Mouse (Mus musculus) forebrain, embryonic 15.5 days (tissue): Measurements from ENCODE around the gene Wwtr1. TPM values are rescaled to one million over a fixed set of nuclear protein-coding genes. Genes with fewer than 3 reads are reported as not detected.

Experiments used
- ATAC-seq: fragments of 200-750 bp; cut with Nextera tagmentation; replicated peaks from 2 replicates; pipeline ENCODE4 v1.8.0; 2017; ENCODE audit warnings: mild to moderate bottlenecking, moderate TSS enrichment, moderate library complexity
- H3K27ac ChIP-seq: fragments of 300-500 bp; sonication (generic); replicated peaks from 2 replicates; pipeline ENCODE4 v1.5.1; 2015; ENCODE audit warnings: mild to moderate bottlenecking, inconsistent platforms
- H3K27me3 ChIP-seq: fragments of 300-500 bp; sonication (generic); 2 replicates; pipeline ENCODE4 v1.6.1; 2015; ENCODE audit warnings: inconsistent platforms
- H3K36me3 ChIP-seq: fragments of 300-500 bp; sonication (generic); 2 replicates; pipeline ENCODE4 v1.6.1; 2015; ENCODE audit warnings: mild to moderate bottlenecking, inconsistent platforms
- H3K4me1 ChIP-seq: fragments of 300-500 bp; sonication (generic); 2 replicates; pipeline ENCODE4 v1.6.1; 2015; ENCODE audit warnings: inconsistent platforms
- H3K4me2 ChIP-seq: fragments of 300-500 bp; sonication (generic); replicated peaks from 2 replicates; pipeline ENCODE4 v1.6.1; 2015; ENCODE audit warnings: mild to moderate bottlenecking, inconsistent platforms
- H3K4me3 ChIP-seq: fragments of 300-500 bp; sonication (generic); 2 replicates; pipeline ENCODE4 v1.5.1; 2015; ENCODE audit warnings: mild to moderate bottlenecking, inconsistent platforms
- H3K9ac ChIP-seq: fragments of 300-500 bp; sonication (generic); replicated peaks from 2 replicates; pipeline ENCODE4 v1.6.1; 2015; ENCODE audit warnings: mild to moderate bottlenecking, inconsistent platforms
- H3K9me3 ChIP-seq: fragments of 300-500 bp; sonication (generic); 2 replicates; pipeline ENCODE4 v1.6.1; 2016; ENCODE audit warnings: inconsistent platforms
- whole genome bisulfite sequencing: fragments of 180-500 bp; shearing (Covaris S2); methylation state at CpG from one replicate; pipeline ENCODE4 v1.1.7; 2015; ENCODE audit warnings: mixed read lengths; 5-methylcytosine and 5-hydroxymethylcytosine counted together
- polyA plus RNA-seq: library from polyadenylated mRNA; unstranded; fragments of >200 nt; fragmentation: Nextera tagmentation; extraction: Ambion mirVana; gene quantifications from 2 replicates; pipeline ENCODE4 v1.2.1, GENCODE M21; 2015

The Wwtr1 gene
- polyA plus RNA-seq: 10.7 TPM in 2 replicates

DNA sequence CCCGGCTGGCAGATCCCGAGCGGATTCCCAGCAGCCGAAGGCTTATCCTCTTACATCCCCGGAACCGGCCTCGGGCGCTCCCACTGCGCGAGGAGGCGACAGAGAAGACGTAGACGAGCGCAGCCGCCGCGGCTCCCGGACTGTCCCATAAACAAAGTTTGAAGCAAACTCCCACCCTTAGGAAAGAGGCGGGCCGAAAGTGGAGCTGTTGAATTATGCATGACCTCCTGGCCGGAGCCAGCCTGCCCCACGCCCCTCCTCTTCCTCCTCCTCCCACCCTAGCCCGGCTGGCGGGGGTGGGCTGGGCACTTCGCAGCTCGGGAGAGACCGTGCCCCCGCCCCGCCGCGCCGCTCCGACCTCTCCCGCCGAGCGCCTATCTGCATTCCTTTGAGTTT, at the start of gene Wwtr1:
TSS of gene Wwtr1 (minus strand) at position 251 of the 396 bp plus-strand sequence.
- ATAC-seq: peak; percentile 88
- peaks cover 9% of the 10 kb centered on the region for H3K4me1 ChIP-seq
- H3K27me3 ChIP-seq: no peaks in the 10 kb centered on the region
- H3K9ac ChIP-seq: peak within 1 kb of the TSS; percentile 63
- H3K36me3 ChIP-seq: no peaks in the 10 kb centered on the region
- H3K9me3 ChIP-seq: no peaks in the 10 kb centered on the region
- H3K4me3 ChIP-seq: peak within 1 kb of the TSS; percentile 53
- H3K27ac ChIP-seq: peak within 1 kb of the TSS; percentile 52
- 0% methylated on average over 36 of the region's 36 CpGs for WGBS
- H3K4me2 ChIP-seq: peak within 1 kb of the TSS; percentile 84

DNA sequence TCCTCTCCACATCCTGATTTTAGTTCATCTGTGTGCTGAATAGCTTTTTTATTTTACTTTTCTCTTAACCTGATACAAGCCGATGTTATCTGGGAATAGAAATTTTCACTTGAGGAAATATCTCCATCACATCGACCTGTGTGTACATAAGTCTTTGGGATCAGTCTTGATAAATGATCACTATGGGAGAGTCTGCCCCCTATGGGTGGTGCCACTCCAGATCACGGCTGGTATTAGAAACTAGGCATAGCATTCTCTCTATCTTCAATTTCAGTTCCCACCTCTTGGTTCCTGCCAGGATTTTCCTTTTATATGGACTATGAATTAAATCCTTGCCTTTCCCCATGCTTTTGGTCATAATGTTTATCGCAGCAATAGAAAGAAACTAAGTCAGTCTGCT, 44.0 kb upstream of the Wwtr1 start:
- no peak overlapping the region for H3K27ac ChIP-seq
- H3K4me3 ChIP-seq: no peak overlapping the region
- H3K27me3 ChIP-seq: no peaks in the 10 kb centered on the region
- no peaks in the 10 kb centered on the region for H3K9me3 ChIP-seq
- no peaks in the 10 kb centered on the region for H3K36me3 ChIP-seq
- H3K4me2 ChIP-seq: no peak overlapping the region
- H3K4me1 ChIP-seq: no peaks in the 10 kb centered on the region
- no peak for ATAC-seq
- H3K9ac ChIP-seq: no peak overlapping the region
- 77% methylated on average over 4 of the region's 4 CpGs for WGBS

DNA sequence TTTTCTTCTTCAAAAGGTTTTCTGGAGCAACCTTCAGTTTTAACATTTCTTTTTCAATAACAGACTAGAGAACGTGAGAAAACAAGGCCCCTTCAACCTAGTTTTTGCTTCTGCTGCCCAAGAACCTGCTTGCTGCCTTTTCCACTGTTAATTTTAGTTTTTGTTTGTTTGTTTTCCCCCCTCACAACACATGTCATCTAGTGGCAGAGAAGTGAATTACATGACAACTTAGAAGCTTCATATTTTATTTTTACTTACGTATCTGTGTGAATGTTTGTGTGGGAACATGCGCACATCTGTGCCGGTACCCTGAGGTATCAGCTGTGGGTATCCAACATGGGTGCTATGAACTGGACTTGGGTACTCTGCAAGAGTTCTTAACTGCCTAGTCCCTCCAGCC, 39.9 kb upstream of the Wwtr1 start:
- no peak overlapping the region for H3K9ac ChIP-seq
- no peak for ATAC-seq
- H3K36me3 ChIP-seq: no peaks in the 10 kb centered on the region
- no peaks in the 10 kb centered on the region for H3K27me3 ChIP-seq
- no peak overlapping the region for H3K27ac ChIP-seq
- no peaks in the 10 kb centered on the region for H3K4me1 ChIP-seq
- H3K4me3 ChIP-seq: no peak overlapping the region
- 91% methylated on average over 4 of the region's 4 CpGs for WGBS
- H3K9me3 ChIP-seq: no peaks in the 10 kb centered on the region
- no peak overlapping the region for H3K4me2 ChIP-seq

DNA sequence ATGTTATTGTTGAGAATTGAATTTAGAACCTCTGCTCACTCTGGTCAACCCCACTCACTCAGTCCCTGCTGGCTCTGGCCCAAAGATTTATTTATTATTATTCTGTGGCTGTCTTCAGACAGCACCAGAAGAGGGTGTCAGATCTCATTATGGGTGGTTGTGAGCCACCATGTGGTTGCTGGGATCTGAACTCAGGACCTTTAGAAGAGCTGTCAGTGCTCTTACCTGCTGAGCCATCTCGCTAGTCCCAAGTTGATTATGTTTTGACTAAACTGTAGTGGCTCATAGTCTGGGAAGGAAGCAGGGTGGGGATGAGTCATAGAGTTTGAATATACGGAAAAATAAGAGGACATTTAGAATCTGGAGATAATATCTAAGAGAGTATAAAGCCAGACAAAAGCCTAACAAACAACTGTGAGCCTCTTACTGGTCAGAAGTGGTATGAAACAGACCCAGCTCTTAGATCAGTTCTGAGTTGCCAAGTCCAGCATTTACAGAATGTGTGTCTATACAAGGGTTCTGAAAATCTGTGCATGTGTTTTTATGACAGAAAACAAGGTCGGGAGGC, 36.8 kb upstream of the Wwtr1 start:
- ATAC-seq: no peak
- Histone ChIP-seq H3K9me3 (no peaks in the 10 kb centered on the region), H3K4me3 (no peak overlapping the region), H3K4me1 (no peaks in the 10 kb centered on the region), H3K36me3 (no peaks in the 10 kb centered on the region), H3K27ac (no peak overlapping the region), H3K27me3 (no peaks in the 10 kb centered on the region), H3K4me2 (no peak overlapping the region), H3K9ac (no peak overlapping the region)
- WGBS: 84% methylated on average over 3 of the region's 3 CpGs

DNA sequence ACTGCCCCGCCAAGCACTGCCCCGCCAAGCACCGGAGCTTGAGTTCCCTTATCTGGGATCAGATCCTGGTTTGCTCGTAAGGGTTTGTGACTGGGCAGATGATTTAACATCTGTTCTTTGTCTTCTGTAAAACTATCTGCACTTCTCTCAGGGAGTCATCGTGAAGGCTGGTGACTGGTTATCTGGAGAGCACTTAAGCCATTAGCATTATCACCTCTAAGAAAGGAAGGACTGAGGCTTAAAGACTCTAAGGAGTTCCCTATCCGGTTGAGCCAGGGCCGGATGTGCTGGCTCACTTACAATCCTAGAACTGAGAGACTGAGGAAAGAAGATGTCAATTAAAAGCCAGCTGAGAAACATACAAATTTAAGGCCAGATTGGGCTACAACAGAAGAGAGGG, 36.1 kb upstream of the Wwtr1 start:
- no peaks in the 10 kb centered on the region for H3K9me3 ChIP-seq
- no peaks in the 10 kb centered on the region for H3K4me1 ChIP-seq
- no peak for ATAC-seq
- no peak overlapping the region for H3K4me2 ChIP-seq
- no peaks in the 10 kb centered on the region for H3K36me3 ChIP-seq
- H3K4me3 ChIP-seq: no peak overlapping the region
- 93% methylated on average over 7 of the region's 7 CpGs for WGBS
- H3K27ac ChIP-seq: no peak overlapping the region
- H3K9ac ChIP-seq: no peak overlapping the region
- H3K27me3 ChIP-seq: no peaks in the 10 kb centered on the region

DNA sequence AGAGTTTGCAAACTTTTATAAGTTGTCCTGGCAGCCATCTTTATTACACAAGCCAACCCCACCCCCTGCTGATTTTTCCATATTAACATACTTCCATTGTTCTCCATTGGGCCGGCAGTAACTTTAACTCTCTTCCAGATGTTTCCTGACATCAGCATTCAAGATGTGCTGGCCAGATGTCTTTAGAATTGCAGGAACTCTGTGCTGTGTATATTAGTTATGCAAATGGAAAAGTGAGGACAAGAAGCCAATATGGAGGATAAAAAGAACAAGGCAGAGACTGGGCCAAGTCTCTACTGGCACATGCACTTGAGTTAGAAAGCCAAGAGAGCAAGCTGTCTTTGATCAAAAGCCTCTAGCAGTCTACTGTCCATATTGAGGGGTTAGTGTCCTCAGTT, 28.9 kb upstream of the Wwtr1 start:
- Histone ChIP-seq H3K27ac (no peak overlapping the region), H3K4me1 (no peaks in the 10 kb centered on the region), H3K4me3 (no peak overlapping the region), H3K36me3 (no peaks in the 10 kb centered on the region), H3K4me2 (no peak overlapping the region), H3K27me3 (no peaks in the 10 kb centered on the region), H3K9ac (no peak overlapping the region), H3K9me3 (no peaks in the 10 kb centered on the region)
- WGBS: 49% methylated on average over 1 of the region's 1 CpGs
- no peak for ATAC-seq

DNA sequence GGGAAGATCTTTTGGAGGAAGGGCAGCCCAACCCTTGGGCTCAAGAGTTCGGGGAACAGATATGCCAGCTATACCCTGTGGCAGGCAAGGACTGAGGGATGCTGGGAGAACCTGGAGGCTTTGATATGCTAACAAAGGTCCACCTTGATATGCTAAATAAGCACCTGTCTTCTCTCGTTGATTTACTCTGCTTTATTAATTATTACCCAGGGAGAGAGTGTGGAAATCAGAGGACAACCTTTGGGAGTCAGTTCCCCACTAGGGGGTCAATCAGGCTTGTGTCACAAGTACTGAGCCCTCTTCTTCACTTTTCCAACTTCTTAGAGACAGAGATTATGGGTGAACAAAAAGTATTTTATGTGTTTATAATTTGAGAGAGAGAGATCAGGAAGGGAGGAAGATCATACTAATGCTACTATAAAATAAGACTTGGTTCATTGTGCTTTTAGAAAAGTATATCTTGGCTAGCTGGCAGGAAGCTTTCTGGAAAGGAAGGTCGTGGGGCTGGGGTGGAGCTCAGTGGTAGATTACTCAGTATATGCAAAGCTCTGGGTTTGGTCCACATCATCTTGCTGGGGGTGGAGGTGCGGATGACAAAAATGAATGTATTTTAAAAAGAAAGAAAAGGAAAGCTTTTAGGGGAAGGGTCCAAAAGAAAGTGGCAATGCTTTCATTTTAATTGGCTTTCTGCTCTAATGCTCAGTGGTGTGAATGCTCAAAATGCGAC, 28.3 kb upstream of the Wwtr1 start:
- H3K9ac ChIP-seq: no peak overlapping the region
- H3K4me2 ChIP-seq: no peak overlapping the region
- no peaks in the 10 kb centered on the region for H3K9me3 ChIP-seq
- no peaks in the 10 kb centered on the region for H3K4me1 ChIP-seq
- no peak for ATAC-seq
- 68% methylated on average over 5 of the region's 5 CpGs for WGBS
- H3K27ac ChIP-seq: no peak overlapping the region
- no peak overlapping the region for H3K4me3 ChIP-seq
- H3K27me3 ChIP-seq: no peaks in the 10 kb centered on the region
- no peaks in the 10 kb centered on the region for H3K36me3 ChIP-seq

DNA sequence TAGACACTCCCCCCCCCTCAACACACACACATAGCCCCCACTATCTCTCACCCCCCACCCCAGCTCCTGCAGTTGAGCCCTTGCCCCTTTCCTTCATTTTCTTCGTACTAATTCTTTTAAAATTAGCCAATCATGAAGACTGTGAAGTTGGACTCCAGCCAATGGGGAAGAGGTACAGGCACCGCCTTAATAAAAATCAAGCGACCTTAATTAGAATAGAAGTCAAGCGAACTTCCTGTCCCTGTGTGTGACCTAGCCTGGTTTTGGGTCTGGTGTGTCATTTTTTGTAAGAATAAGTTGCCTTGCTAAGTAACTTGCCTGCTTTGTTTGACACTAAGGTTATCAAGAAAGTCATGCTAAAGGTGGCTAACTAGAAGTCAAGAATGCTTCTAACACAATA, 26.9 kb upstream of the Wwtr1 start:
- no peak overlapping the region for H3K9ac ChIP-seq
- no peak overlapping the region for H3K27ac ChIP-seq
- no peak for ATAC-seq
- H3K9me3 ChIP-seq: no peaks in the 10 kb centered on the region
- 73% methylated on average over 4 of the region's 4 CpGs for WGBS
- H3K4me1 ChIP-seq: no peaks in the 10 kb centered on the region
- no peak overlapping the region for H3K4me3 ChIP-seq
- H3K36me3 ChIP-seq: no peaks in the 10 kb centered on the region
- H3K4me2 ChIP-seq: no peak overlapping the region
- no peaks in the 10 kb centered on the region for H3K27me3 ChIP-seq

DNA sequence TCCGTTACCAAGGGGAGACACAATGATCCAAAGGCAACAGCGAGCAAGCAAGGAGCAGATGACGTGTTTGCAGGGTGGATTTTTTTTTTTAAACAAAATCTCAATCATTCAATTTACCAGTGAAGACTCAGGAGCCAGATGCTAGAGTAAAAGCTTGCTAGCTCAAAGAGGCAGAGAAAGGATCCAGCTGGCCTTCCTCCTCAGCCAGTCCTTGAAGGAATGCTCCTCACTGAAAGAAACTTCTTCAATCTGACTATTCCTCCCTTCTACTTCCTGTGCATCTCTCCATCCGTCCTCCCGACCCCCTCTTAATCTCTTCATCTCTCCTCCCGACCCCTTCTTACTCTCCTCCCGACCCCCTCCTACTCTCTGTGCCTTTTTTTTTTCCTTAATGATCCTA, 20.9 kb upstream of the Wwtr1 start:
- H3K36me3 ChIP-seq: no peaks in the 10 kb centered on the region
- no peak overlapping the region for H3K4me3 ChIP-seq
- no peaks in the 10 kb centered on the region for H3K27me3 ChIP-seq
- H3K27ac ChIP-seq: no peak overlapping the region
- H3K9me3 ChIP-seq: no peaks in the 10 kb centered on the region
- H3K4me2 ChIP-seq: no peak overlapping the region
- no peak overlapping the region for H3K9ac ChIP-seq
- H3K4me1 ChIP-seq: no peaks in the 10 kb centered on the region
- 74% methylated on average over 7 of the region's 7 CpGs for WGBS
- no peak for ATAC-seq

DNA sequence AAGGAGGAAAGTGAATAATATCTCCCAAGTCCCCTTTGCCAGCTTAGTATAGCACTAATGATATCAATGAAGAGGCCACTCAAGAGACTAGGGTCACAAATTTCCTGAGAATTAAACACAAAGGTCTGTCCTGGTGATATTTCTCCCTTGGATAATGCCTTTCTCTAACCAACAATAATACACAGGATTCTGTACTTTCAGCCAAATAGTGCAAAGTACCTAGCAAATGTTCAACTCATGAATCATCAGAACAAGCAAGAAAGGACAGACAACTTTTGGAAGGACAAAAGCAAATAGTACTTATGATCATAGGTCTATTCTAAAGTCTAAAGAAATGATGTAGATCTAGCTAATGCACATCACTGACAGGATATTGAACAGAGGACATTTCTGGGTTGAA, 19.8 kb upstream of the Wwtr1 start:
- Histone ChIP-seq H3K4me1 (no peaks in the 10 kb centered on the region), H3K36me3 (no peaks in the 10 kb centered on the region), H3K27ac (no peak overlapping the region), H3K9me3 (no peaks in the 10 kb centered on the region), H3K9ac (no peak overlapping the region), H3K27me3 (no peaks in the 10 kb centered on the region), H3K4me2 (no peak overlapping the region), H3K4me3 (no peak overlapping the region)
- no peak for ATAC-seq

DNA sequence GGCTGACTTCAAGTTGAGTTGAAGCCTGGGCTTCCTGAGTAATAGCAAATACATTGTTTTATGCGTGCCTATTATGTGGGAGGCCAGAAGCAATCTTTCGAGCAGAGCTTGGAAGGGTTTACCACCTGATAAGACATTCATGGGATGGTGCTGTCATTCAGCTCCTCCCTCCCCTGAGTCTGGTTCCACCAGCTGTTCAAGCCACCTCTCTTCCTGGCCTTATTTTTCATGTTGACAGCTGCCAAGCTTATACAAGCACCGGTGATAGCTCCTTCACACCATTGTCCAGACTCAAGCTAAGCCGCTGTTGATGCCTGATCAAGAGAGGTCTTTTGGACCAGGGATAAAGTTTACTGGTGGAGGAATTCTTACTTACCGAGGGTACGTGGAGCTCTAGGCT, 10.3 kb upstream of the Wwtr1 start:
- no peak overlapping the region for H3K27ac ChIP-seq
- 91% methylated on average over 6 of the region's 6 CpGs for WGBS
- no peak overlapping the region for H3K4me3 ChIP-seq
- no peaks in the 10 kb centered on the region for H3K4me1 ChIP-seq
- H3K9ac ChIP-seq: no peak overlapping the region
- H3K36me3 ChIP-seq: no peaks in the 10 kb centered on the region
- no peaks in the 10 kb centered on the region for H3K27me3 ChIP-seq
- no peaks in the 10 kb centered on the region for H3K9me3 ChIP-seq
- H3K4me2 ChIP-seq: no peak overlapping the region
- no peak for ATAC-seq

DNA sequence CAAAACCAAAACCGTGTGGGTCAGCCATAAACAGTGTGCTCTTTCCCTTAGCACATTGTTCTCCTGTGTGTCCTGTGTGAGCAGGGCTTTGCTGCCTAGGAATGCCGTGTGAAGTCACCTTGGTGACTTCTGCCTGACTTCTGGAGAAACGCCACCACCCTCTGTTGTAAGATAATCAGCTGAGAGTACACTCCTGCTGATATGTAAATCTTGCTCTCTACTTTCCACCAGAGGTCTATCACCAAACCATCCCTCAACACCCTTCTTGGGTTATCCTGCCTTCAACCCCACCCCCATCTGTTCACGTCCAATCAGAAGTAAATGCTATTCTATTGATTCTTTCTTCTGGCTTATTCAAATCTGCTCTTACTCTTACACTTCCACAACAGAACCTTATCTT, 7.8 kb upstream of the Wwtr1 start:
- ATAC-seq: no peak
- no peaks in the 10 kb centered on the region for H3K4me1 ChIP-seq
- H3K36me3 ChIP-seq: no peaks in the 10 kb centered on the region
- H3K27ac ChIP-seq: no peak overlapping the region
- H3K27me3 ChIP-seq: no peaks in the 10 kb centered on the region
- H3K9ac ChIP-seq: no peak overlapping the region
- WGBS: 73% methylated on average over 4 of the region's 4 CpGs
- H3K4me2 ChIP-seq: no peak overlapping the region
- no peaks in the 10 kb centered on the region for H3K9me3 ChIP-seq
- no peak overlapping the region for H3K4me3 ChIP-seq
